Mouse (Mus musculus) c-Kit-negative CD71-positive TER-119-positive erythroid progenitor cells, embryonic 14.5 days (primary cell): Measurements from ENCODE around the gene Atg5.
"Not testable (repeated sequence)": the region's sequence is repeated elsewhere in the genome, so short reads cannot be mapped to it uniquely, and the experiment has no call there.

Experiments used
- DNase-seq: peaks from one replicate; pipeline ENCODE4 v3.0.0-alpha.2; 2013; ENCODE audit warnings: low read depth, low spot score

Gene Atg5

DNA sequence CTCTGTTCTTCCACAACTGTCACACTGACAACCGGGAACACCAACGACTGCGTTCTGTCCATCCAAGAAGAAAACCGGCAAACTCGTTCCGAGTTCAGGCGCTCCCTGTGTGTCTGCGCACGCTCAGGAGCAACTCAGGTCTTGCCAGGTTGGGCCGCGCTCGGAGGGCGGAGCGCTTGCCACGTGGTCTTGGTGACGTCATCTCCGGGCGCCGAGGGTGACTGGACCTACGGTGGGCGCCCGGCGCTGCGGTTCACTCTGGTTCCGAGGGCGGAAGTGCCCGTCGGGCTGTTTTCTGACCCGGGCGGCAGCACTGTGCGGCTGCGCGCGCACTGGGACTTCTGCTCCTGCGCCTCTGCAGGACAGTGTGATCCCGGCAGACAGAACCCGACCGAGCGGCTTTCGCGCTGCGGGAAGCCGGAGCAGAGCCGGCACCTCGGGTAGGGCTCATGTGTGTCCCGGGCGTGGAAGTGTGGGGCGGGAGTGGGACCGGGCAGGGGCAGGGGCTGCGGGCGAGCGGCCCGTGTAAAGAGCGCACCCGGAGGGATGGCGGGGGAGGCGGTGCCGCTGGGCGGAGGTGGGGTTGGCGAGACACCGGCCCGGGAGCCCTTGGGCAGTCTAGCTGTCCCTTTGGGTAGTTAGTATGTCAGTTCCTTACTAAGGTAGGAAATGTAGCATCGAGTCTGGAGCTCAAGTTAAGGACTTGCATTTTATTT lies at the start of gene Atg5:
Gene Atg5 (plus strand): TSS at position 214 of the 716 bp plus-strand sequence.
- peak; percentile 92 for DNase-seq

DNA sequence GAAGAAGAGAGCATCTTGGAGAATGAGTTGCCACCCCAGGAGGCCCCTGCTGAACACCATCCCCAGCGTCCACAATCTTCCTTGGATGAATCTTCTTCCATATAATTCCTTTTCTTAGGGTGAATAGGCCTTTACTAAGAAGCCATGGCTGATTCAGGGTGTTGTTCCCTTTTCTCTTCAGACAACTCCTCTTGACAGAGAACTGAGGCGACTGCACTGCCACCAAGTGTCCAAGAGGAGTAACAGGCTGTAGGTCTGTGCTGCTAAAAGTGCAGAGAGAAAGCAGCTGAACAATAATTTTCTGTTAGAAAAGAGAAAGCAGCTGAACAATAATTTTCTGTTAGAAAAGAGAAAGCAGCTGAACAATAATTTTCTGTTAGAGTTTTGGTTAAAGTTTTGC lies 49.1 kb upstream of the Atg5 start:
- not testable (repeated sequence) for DNase-seq

- DNase-seq = no peak
Measured at GRCm38 (mm10) chr10:44224345-44224744, 43.8 kb upstream of the Atg5 start.

GRCm38 (mm10) chr10:44233351-44233750 lies 34.8 kb upstream of the Atg5 start:
- DNase-seq = not testable (repeated sequence)

DNA sequence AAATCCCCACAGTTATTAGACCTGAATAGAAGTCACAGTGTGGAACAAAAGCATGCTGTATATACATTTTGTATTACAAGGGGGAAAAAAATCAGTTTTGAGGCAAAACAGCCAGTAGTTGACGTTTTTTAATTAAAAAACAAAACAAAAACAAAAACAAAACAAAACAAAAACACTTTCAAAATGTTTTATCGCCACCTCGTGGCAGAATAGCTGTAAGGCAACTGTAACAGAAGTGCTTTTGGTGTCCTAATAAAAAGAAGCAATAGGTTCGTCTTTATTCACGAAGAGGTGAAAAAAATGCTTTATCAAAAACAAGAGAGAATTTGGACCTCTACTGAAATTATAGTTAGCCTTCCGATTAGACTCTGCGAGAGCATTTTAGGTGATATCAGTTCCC lies 32.9 kb upstream of the Atg5 start:
- DNase-seq = not testable (repeated sequence)

DNA sequence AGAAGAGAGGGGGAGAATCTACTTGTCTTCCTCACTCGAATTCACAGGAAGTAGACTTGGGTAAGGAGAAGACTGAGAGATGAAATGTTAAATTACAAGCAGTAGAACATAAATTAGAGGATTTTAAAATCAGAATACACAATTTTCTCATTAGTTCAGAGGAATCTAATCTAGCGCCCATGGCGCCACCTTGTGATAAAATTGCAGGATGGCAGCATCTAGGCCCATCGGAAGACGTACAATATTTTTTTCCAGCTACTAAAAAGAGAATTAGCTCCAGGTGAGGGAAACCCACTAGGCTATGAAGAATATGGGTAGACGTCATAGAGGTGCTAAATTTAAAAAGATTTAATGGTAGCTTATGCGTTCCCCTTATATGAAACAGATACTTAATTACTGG lies 11.5 kb upstream of the Atg5 start:
- no peak for DNase-seq

GRCm38 (mm10) chr10:44265835-44266234 lies 2.3 kb upstream of the Atg5 start:
- DNase-seq = no peak

DNA sequence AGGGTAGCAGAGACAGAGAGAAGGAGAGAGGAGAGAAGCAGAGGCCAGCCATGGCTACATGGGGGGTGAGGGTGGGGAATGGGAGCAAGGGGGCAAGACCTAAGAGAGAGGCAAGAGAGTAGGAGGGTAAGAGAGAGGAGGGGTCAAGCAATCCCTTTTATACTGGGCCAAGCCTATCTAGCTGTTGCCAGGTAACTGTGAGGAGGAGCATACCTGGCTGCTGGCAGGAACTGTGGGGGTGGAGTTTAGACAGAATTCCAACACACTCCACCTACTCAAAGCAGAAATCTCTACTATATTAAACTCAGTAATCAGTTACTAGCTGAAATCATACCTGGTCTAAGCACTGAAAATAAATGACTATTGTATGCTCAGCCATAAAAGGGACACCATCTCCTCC lies 1.6 kb upstream of the Atg5 start:
- DNase-seq = no peak

DNA sequence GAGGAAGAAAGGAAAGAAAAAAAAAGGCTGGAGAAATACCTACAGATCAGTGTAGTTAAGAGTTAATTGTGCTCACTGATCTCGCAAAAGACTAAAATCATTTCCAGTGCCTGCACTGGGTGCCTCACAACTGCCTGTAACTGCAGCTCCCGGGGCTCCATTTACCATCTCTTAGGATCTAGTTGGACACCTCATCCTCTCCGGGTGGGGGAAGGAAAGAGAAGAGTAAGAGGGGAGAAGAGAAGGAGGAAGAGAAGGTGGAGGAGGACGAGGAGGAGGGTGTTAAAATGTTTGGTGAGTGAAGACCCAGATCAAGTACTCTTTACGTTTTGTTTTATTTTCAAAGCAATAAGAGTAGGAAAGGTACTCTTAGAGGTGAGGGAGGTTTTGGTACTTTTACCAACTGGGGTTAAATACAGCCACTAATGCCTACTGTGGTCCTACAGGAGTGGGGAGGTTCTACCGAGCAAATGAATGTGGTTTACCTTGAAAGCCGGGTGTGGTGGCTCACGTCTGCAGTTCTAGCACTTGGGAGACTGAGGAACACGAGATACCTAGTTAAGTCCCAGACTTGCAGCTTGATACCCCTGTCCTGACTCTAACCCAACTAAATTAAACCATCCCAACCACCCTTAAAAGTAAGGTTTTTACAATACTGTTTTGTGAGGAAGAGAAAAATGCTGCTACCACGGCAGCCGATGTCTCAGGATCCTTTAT lies 574 bp upstream of the Atg5 start:
- DNase-seq = peak; percentile 12

GRCm38 (mm10) chr10:44269211-44269610 lies 1.1 kb downstream of the Atg5 start:
- no peak for DNase-seq

DNA sequence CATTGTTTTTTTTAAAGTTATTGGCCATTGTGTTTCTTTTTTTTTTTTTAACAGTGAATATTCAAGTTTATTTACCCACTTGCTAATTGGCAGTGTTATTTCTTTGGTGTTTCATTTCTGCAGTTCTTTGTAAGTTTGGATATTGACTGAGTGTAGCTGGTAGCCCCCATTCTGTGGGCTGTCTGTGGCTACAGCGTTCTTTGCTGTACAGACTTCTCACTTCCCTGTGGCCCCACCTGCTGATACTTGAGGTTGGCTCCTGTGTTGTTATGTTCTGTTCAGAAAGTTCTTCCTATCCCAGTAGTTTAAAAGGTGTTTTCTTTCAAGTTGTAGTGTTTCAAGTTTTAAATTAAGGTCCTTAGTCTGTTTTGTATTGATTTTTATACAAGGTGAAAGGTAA lies 14.2 kb downstream of the Atg5 start:
- no peak for DNase-seq

GRCm38 (mm10) chr10:44285106-44285505 lies 16.9 kb downstream of the Atg5 start:
- no peak for DNase-seq

DNA sequence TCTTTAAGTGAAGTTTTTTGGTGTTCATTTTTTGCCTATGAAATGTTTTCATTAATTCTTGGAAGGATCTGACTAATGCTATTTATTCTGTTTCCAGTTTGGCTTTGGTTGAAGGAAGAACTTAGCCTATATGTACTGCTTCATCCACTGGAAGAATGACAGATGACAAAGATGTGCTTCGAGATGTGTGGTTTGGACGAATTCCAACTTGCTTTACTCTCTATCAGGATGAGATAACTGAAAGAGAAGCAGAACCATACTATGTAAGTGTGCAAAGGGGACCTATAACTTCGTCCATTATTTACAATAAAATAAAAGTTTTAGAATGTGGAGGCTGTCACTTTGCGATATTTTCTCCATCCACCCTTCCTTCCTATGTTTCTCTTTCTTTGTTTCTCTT lies 17.8 kb downstream of the Atg5 start:
- DNase-seq = no peak

- DNase-seq = no peak
Measured at GRCm38 (mm10) chr10:44290876-44291275, 22.7 kb downstream of the Atg5 start.

DNA sequence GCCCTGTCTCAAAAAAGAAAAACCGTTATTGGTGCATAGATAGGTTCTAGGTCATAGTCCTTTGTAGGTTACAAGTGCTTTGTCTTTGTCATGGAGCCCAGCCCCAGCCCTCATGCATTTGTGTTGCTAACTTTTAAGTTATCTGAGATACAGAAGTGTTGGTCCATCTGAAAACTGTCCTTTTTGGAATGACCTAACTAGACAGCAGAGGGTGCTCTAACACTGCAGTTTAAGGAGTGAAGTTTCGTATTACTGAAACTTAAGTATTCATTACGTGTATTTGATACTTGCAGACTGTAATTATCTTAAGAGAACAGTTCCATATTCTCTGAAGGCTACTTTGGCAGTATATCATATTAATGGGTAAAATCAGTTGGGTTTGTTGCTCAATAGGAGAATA lies 24.0 kb downstream of the Atg5 start:
- no peak for DNase-seq

DNA sequence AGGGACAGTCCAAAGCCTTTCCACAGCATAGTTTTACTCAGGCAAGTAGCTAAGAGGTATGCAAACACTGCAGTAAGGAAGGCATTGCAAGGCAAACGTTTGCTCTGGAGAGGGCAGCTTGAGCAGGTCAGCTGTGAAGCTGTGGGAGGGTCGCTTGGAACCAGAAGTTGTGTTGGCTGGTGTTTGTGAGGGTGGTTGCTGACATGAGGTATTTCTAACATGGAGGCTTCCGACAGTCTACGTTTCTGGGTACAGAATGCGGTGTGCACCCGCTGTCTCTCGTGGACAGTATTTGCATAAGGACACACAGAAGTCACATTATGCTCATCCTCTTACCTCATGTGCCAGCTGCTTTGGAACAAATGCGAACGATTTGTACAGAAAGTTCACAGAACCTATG lies 31.0 kb downstream of the Atg5 start:
- DNase-seq = no peak

DNA sequence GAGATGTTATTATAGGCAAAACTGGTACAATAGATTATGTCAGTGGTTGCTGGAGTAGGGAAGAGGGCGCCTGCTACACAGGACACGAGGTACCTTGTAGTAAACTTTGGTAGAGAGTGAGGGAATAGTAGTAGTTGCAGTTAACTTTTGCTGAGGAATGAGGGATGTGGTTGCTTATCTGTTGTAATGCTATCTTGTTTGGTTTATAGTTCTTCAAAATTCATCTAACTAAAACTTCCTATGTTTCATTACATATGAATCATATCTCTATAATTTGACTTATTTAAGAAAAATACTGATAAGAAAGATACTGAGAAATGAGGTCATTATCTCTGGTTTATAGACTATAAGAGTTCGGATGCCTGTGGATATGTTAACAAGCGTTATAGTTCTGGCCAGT lies 31.9 kb downstream of the Atg5 start:
- DNase-seq = no peak

- DNase-seq = no peak
Measured at GRCm38 (mm10) chr10:44303648-44304329, 35.6 kb downstream of the Atg5 start.

- DNase-seq = no peak
Measured at GRCm38 (mm10) chr10:44304330-44304717, 36.2 kb downstream of the Atg5 start.

DNA sequence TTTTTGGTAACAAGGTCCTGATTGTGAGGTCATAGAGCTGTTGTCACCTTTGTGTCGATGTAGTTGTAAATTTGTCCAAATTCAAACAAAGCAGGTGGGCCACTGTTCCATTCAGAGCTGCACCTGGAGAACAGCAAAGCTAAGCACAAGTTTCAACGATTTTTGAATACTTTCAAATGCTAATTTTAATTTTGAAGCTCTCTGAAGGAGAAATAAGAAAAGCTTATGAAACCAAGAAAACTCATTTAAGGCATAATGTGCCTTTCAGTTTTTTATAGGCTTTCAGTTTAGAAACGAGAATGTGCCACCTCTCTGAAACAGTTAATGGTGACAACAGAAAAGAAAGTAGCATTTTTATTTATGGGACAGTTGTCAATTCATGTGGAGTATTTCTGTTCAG lies 36.7 kb downstream of the Atg5 start:
- DNase-seq = no peak

- DNase-seq = no peak
Measured at GRCm38 (mm10) chr10:44306308-44306707, 38.1 kb downstream of the Atg5 start.

DNA sequence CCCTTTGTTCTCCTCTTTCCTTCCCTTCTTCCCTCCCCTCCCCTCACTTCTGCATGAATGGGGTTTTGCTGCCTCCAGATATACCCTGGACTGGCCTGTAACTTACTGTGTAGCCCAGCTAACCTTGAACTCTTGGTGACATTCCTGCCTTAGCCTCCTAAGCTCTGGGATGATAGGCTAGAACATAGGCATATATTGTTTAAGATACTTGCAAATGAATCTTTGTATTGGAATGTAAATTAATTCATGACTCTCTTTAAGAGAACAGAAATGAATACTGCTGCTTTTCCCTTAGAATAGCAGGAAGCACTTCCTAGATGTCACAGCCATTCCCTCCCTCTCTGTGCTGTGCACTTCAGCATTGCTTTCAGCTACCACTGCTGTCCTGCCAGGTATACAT lies 40.1 kb downstream of the Atg5 start:
- no peak for DNase-seq

DNA sequence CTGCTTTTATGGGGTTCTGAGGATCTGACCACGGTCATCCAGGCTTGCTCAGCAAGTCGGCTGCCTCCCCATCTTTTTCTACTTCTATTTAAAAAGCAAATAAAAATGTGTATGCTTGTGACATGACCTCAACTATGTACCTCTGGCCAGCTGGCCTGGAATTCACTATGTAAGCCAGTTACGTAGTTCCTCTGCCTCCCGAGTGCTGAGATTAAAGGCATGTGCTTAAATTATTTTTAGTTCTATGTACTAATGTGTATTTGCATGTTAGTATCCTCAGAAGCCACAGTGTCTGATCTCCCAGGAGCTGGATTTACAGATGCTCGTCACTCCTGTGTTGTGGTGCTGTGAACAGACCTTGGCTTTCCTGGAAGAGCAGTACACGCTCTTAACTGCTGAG lies 41.1 kb downstream of the Atg5 start:
- DNase-seq = no peak
